Mouse (Mus musculus): Measurements from ENCODE around the gene Flt1. TPM values are rescaled to one million over a fixed set of nuclear protein-coding genes. Genes with fewer than 3 reads are reported as not detected.

Gene Flt1
- polyA plus RNA-seq, 1 experiment from 2014 or later = 9.9 TPM

Other genes with a start within 250 kb of the Flt1 start
- gene Pomp, start 134.4 kb upstream of the Flt1 start, polyA plus RNA-seq (2016; fragmentation: Nextera tagmentation; extraction: Ambion mirVana) = 528 and 531 TPM in 2 replicates
- gene Slc46a3, start 168.8 kb upstream of the Flt1 start, polyA plus RNA-seq (2016; fragmentation: Nextera tagmentation; extraction: Ambion mirVana) = 3.2 and 4.2 TPM in 2 replicates
- gene Mtus2, start 231.3 kb upstream of the Flt1 start, polyA plus RNA-seq (2016; fragmentation: Nextera tagmentation; extraction: Ambion mirVana) = 11.4 and 14.4 TPM in 2 replicates

Measured in forebrain, embryonic 12.5 days (tissue).